Mouse (Mus musculus): ENCODE measurements at regions not wholly inside any gene's neighbourhood (a gene's known extent, or its start where the extent isn't known, plus 50 kb on each side); places are given as distances from the start of the nearest gene placed in this dataset.

- DNase-seq (ENCODE audit: low read depth in 1 of 2, low spot score in 2 of 2) = no peak
Observed at GRCm38 (mm10) chr7:124855056-124855455, 589.4 kb upstream of the Kdm8 start.

GRCm38 (mm10) chr7:124857106-124857505, 587.4 kb upstream of the Kdm8 start:
- no peak for DNase-seq (ENCODE audit: low read depth in 1 of 2, low spot score in 2 of 2)

GRCm38 (mm10) chr7:124861397-124861796, 583.1 kb upstream of the Kdm8 start:
- DNase-seq (ENCODE audit: low read depth in 1 of 2, low spot score in 2 of 2) = no peak

DNA sequence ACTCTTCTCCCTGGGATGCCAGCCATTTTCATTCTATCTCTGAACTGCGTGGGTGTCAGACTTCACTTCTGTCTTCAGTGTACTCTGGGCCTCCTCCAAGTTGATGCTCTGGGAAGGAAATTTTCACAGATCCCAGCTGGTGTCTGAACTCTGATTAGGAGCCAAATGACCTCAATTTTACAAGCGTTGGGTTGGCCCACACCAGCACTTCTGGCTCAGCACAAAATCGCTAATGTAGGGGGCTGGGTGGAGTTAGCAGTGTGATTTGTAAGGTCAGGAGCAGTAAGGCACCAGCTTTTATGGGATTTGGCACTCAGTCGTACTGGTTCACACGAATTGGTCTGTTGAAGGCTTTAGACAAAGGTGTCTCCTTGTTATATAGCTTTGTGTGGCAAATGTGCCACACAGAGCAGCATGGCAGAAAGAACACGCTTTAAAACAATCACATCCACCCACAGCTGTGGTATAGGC, 576.3 kb upstream of the Kdm8 start:
- DNase-seq (ENCODE audit: low read depth in 1 of 2, low spot score in 2 of 2) = no peak

- DNase-seq (ENCODE audit: low read depth in 1 of 2, low spot score in 2 of 2) = no peak
Observed at GRCm38 (mm10) chr7:124868621-124869020, 575.9 kb upstream of the Kdm8 start.

DNA sequence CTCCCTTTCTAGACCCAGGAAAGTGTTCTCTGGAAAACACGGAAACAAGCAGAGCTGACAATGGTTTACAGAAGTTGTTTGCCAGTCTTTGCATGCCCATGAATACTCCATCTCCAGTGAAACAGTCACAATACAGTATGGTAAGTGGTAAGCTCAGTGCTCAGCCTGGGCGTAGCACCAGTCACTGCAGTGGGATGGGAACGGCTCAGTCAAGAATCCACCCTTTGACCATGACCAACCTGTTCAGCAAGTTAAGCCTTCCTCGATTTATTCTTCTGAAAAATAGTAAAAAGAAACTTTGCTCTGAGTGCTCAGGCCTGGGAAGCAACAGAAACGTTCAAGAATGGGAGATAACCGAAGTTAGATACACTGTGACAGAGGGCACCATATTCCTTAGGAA, 563.7 kb upstream of the Kdm8 start:
- no peak for DNase-seq (ENCODE audit: low read depth in 1 of 2, low spot score in 2 of 2)

- DNase-seq (ENCODE audit: low read depth in 1 of 2, low spot score in 2 of 2) = no peak
Observed at GRCm38 (mm10) chr7:124907233-124907632, 537.2 kb upstream of the Kdm8 start.

GRCm38 (mm10) chr7:124907662-124908296, 536.7 kb upstream of the Kdm8 start:
- no peak for DNase-seq (ENCODE audit: low read depth in 1 of 2, low spot score in 2 of 2)

DNA sequence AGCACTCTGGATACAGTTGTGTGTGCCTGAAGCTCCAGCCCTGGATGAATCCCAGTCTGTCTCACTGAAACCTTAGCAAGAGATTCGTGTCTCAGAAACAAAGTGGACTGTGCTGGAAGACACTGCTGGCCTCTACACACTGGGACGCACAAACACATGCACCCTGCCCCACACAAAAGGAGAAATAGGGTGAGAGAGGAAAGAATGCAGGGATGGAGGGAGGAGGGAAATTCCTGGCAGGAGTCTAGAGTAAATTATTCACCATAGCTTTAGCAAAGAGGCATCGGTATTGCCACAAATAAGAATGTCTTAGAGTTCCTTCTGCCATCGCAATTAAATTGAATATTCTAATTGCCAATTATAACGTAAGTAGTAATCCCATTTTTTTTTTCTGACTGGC, 530.4 kb upstream of the Kdm8 start:
- no peak for DNase-seq (ENCODE audit: low read depth in 1 of 2, low spot score in 2 of 2)

- no peak for DNase-seq (ENCODE audit: low read depth in 1 of 2, low spot score in 2 of 2)
Observed at GRCm38 (mm10) chr7:124914479-124914878, 530.0 kb upstream of the Kdm8 start.

- no peak for DNase-seq (ENCODE audit: low read depth in 1 of 2, low spot score in 2 of 2)
Observed at GRCm38 (mm10) chr7:124914972-124915371, 529.5 kb upstream of the Kdm8 start.

- DNase-seq (ENCODE audit: low read depth in 1 of 2, low spot score in 2 of 2) = no peak
Observed at GRCm38 (mm10) chr7:124915637-124916036, 528.8 kb upstream of the Kdm8 start.

DNA sequence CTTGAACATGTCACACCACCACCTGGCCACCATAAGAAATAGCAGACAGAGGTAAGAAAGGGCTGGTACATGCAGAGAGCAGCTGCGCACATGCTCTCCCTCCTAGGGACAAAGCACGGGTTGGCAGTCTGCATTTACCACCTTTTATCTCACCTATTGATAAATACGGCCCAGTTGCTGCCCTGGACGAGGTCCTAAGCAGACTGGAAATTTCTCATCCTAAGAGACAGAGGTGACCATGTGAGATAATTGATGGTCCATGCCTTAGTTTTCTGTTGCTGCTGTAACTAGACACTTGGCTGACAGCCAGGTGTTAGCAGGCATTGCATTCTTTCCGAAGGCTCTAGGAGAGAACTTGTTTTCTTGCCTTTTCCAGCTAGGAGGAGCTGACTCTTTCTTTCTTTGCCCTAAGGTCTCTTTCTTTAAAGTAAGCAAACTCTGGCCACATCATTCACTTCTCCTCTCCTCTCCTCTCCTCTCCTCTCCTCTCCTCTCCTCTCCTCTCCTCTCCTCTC, 526.8 kb upstream of the Kdm8 start:
- DNase-seq (ENCODE audit: low read depth in 1 of 2, low spot score in 2 of 2) = no peak

DNA sequence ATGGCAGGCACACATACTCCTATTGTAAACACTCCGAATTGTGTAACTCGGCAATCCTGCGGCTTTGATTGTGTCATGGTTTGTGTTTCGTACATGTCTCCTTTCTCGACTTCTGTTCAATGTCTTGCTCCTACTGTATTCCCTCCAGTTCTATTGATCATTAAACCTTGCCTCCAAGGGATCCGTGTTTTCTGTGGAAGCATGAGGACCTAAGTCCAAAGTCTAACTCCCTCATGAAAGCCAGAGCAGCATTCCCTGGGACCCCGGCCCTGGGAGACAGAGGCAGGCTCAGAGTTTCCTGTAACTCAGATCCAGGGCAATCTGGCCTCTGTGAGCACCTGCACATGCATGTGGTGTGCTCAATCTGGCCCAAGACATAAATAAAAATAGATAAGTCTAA, 521.7 kb upstream of the Kdm8 start:
- DNase-seq (ENCODE audit: low read depth in 1 of 2, low spot score in 2 of 2) = no peak

GRCm38 (mm10) chr7:124933573-124933972, 510.9 kb upstream of the Kdm8 start:
- DNase-seq (ENCODE audit: low read depth in 1 of 2, low spot score in 2 of 2) = no peak

GRCm38 (mm10) chr7:124939357-124939756, 505.1 kb upstream of the Kdm8 start:
- DNase-seq (ENCODE audit: low read depth in 1 of 2, low spot score in 2 of 2) = no peak

GRCm38 (mm10) chr7:124941527-124941926, 502.9 kb upstream of the Kdm8 start:
- DNase-seq (ENCODE audit: low read depth in 1 of 2, low spot score in 2 of 2) = no peak

DNA sequence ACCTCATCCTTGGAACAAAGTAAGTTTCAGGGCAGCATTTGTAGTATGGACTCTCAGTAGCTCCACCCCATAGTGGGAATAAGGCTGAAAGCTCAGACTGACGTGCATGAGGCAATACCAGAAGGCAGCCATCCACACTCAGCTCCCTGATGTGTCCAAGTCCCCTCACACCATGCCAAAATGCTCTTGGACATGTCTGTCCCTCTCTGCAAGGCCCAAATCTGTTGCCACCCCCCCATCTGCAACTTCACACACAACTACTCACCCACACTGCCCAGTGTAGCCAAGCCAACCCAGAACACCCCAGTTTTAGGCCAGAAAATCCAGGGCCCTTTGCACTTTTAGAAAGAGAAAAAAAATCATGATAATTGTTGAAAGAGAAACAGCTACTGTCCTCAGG, 498.1 kb upstream of the Kdm8 start:
- DNase-seq (ENCODE audit: low read depth in 1 of 2, low spot score in 2 of 2) = no peak

DNA sequence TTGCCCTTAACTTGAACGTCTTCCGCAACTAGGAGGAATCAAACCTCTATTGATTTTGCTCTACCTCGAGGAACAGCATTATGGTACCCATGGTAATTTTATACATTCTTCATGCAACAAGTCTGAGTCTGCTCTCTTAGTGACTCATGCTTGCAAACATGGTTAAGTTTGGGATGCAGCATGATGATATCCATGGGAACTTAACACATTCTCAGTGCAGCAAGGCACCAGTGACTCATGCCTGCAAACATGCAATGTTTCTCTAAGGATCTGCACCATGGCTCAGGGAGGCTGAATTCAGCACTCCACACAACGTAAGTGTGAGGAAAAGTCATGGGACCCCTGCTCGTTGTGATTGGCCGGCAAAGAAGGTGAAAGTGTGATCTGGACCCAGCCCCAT, 487.1 kb upstream of the Kdm8 start:
- no peak for DNase-seq (ENCODE audit: low read depth in 1 of 2, low spot score in 2 of 2)

- DNase-seq (ENCODE audit: low read depth in 1 of 2, low spot score in 2 of 2) = no peak
Observed at GRCm38 (mm10) chr7:124974870-124975488, 469.5 kb upstream of the Kdm8 start.

GRCm38 (mm10) chr7:124989456-124989855, 455.0 kb upstream of the Kdm8 start:
- DNase-seq (ENCODE audit: low read depth in 1 of 2, low spot score in 2 of 2) = no peak

DNA sequence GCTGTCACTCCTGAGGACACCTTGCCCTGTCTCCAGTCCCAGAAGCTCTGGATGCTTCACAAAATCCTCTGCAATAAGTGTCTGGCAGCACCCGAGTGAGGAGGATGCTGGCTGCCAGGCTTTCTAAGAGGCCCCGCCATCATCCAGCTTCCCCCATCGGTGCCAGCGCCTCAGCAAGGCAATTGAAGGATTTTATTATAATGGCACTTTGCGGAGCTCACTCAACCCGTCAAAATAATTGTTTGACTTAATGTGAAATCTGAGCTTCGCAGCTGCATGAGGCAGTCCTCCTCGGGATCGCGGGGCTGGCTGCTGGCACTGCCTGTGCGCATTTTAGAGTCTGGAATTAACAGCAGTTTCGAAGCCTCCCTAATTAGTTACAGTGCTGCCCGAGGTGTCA, 453.8 kb upstream of the Kdm8 start:
- DNase-seq (ENCODE audit: low read depth in 1 of 2, low spot score in 2 of 2) = no peak

DNA sequence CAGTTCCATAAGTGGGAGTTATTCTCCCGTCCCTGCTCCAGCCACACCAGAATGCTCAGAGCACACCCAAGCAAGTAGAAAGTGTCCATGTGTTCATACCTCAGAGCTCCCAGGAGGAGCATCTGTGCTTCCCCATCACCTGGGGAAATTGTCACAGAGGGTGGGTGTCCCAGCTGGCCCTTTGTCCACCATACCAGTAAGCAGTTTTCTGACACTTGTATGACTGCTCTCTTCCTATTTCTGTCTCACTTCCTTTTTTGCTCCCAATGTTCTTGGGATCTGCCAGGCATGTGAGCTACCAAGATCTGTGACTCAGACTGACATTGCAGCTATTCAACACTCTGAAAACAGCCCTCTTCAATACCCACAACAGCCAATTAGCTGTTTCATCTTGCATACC, 447.9 kb upstream of the Kdm8 start:
- no peak for DNase-seq (ENCODE audit: low read depth in 1 of 2, low spot score in 2 of 2)
